Mouse (Mus musculus): Measurements from ENCODE around the gene Acacb.

DNA sequence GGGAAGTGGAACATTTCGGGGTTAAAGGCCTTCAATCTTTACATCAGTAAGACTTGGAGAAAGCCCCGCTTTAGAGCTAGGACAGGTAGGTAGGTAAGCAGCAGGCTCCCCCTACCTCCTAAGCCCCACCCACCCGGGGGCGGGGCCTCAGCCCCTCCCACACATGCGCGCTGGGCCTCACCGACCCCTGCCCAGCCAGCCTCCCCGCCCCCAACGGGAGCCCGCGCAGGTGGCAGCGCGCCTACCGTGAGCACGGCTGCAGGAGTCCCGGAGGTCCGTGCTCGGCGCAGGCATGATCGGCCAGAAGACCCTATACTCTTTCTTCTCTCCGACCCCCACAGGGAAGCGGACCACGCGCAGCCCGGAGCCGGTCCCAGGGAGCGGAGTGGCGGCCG, 16.1 kb upstream of the Acacb start, which contains the start of gene Ung:
- TF ChIP-seq GATA1 (IDR thresholded peaks at IDR 0.05; ENCODE audit: borderline replicate concordance, low read length) = no peak
- TF ChIP-seq FLI1 (IDR thresholded peaks at IDR 0.05; ENCODE audit: low read length) = no peak
